In genomic region chr16:8494268-8494667, GRCm38 (mm10) we compare ENCODE assay signal across 8 mouse cellular contexts. TPM values are rescaled to one million over a fixed set of nuclear protein-coding genes. Genes with fewer than 3 reads are reported as not detected.
DNase-seq lines count a peak whose midpoint lies in the region; ATAC-seq lines count a peak whose summit lies in the region.
"Had no signal": no experiment of that assay in that cellular context is flagged by ENCODE, and none has a peak within 500 bp of the region (broad histone marks: within the 10 kb centered on the region; RNA-seq: fewer than 3 reads in every experiment).

No protein-coding gene starts in this region.

- H3K27ac ChIP-seq in forebrain, embryonic 12.5 days = no peak overlapping the region
- H3K27ac ChIP-seq: lung, embryonic 15.5 days had no signal

- no peak overlapping the region for H3K9ac ChIP-seq in forebrain, embryonic 12.5 days
- H3K9ac ChIP-seq: lung, embryonic 15.5 days had no signal

- DNase-seq in R1 (ENCODE audit: low read depth, low spot score) = peak; percentile 87
- peak; percentile 51 for DNase-seq in layer of hippocampus, adult 9-10 months (ENCODE audit: low spot score)
- DNase-seq in lung, postnatal 14 days = peak; percentile 74
- peak; percentile 60 for DNase-seq in right cerebral cortex, adult 18-20 months

- peaks cover 3% of the 10 kb centered on the region; the same call in 1 of the 2 replicates for H3K27me3 ChIP-seq in forebrain, embryonic 12.5 days
- H3K27me3 ChIP-seq: lung, embryonic 15.5 days had no signal

- 18% methylated on average over 4 of the region's 4 CpGs for WGBS in forebrain, embryonic 12.5 days

- H3K9me3 ChIP-seq in forebrain, embryonic 12.5 days = no peaks in the 10 kb centered on the region
- H3K9me3 ChIP-seq: lung, embryonic 15.5 days had no signal

- no peak overlapping the region for H3K4me2 ChIP-seq in forebrain, embryonic 12.5 days
- H3K4me2 ChIP-seq: lung, embryonic 15.5 days had no signal

- H3K36me3 ChIP-seq in forebrain, embryonic 12.5 days (replicated peaks) = no peaks in the 10 kb centered on the region
- H3K36me3 ChIP-seq: lung, embryonic 15.5 days had no signal

- peak; percentile 40; the same call in 1 of the 2 replicates for ATAC-seq in cerebellum, adult (ENCODE audit: insufficient number of reproducible peaks, low FRiP score, low TSS enrichment)
- peak; percentile 76; the same call in 1 of the 2 replicates for ATAC-seq in forebrain, embryonic 12.5 days (ENCODE audit: low FRiP score)
- ATAC-seq in hematopoietic stem cell, adult 5-6 weeks (replicated peaks in 1 of 2; ENCODE audit: insufficient read depth in 1 of 2, low FRiP score in 2 of 2, low TSS enrichment in 1 of 2, low read depth in 1 of 2, poor library complexity in 2 of 2, severe bottlenecking in 2 of 2) = peak; percentile 80 to 83

- H3K4me1 ChIP-seq in forebrain, embryonic 12.5 days = peaks cover 8% of the 10 kb centered on the region; the same call in 1 of the 2 replicates
- H3K4me1 ChIP-seq: lung, embryonic 15.5 days had no signal

- H3K4me3 ChIP-seq in forebrain, embryonic 12.5 days (replicated peaks) = no peak overlapping the region
- H3K4me3 ChIP-seq: lung, embryonic 15.5 days had no signal

RNA-seq across cellular contexts. Expression of gene Abat, which starts 19.0 kb away (rescaled TPM):
- 37.9 and 49.9 TPM in 2 replicates for polyA plus RNA-seq in forebrain, embryonic 12.5 days (2016; fragmentation: Nextera tagmentation; extraction: Ambion mirVana)
- 0.44 and 1.1 TPM in 2 replicates for total RNA-seq in hematopoietic stem cell, adult 5-6 weeks (2017)

RNA-seq across cellular contexts. Expression of gene Mettl22, which starts 23.7 kb away (rescaled TPM):
- 19.3 and 21.1 TPM in 2 replicates for polyA plus RNA-seq in forebrain, embryonic 12.5 days (2016; fragmentation: Nextera tagmentation; extraction: Ambion mirVana)
- total RNA-seq in hematopoietic stem cell, adult 5-6 weeks (2017) = 14.8 and 40.5 TPM in 2 replicates
